Mouse (Mus musculus): ENCODE results near the gene Hmgn2. TPM values are rescaled to one million over a fixed set of nuclear protein-coding genes. Genes with fewer than 3 reads are reported as not detected.
A peak's percentile ranks its signal among the peaks of the same experiment; 100 is the strongest.

The Hmgn2 gene
- polyA plus RNA-seq, 1 experiment from 2014 or later, result 2,101 TPM

DNA sequence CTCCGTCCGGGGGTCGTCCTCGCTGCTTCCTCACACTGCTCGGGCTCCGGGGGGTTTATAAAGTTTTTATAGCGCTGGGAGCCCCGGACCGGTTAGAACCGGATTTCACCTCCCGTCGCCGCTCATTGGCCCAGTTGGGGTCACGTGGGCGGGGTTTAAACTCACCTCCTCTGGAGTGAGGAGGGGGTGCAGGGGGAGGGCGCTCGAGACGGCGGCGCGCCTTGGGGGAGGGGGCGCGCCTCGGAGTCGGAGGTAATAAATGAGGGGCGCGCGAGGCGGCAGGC lies 642 bp downstream of the Hmgn2 start:
- Histone ChIP-seq H3K4me1 (ENCODE audit: control insufficient read depth, insufficient read depth, low read length) (peaks cover 16% of the 10 kb centered on the region), H3K9me3 (replicated peaks; ENCODE audit: control insufficient read depth, low read length) (no peaks in the 10 kb centered on the region), H3K4me2 (peak overlapping the region; percentile 96), H3K9ac (ENCODE audit: low read depth, low read length) (peak overlapping the region; percentile 98), H3K36me3 (ENCODE audit: control insufficient read depth, insufficient read depth, low read length) (peaks cover 15% of the 10 kb centered on the region), H3K27me3 (ENCODE audit: control insufficient read depth, insufficient read depth, low read length) (no peaks in the 10 kb centered on the region), H3K4me3 (ENCODE audit: low read depth, low read length) (peak overlapping the region; percentile 83), H3K27ac (ENCODE audit: low read depth, low read length) (peak overlapping the region; percentile 100)
- peak; percentile 81 for ATAC-seq (replicated peaks; ENCODE audit: insufficient number of reproducible peaks, low FRiP score, low TSS enrichment)
- under 1% methylated on average over 24 of the region's 29 CpGs for WGBS (ENCODE audit: insufficient replicate concordance)

DNA sequence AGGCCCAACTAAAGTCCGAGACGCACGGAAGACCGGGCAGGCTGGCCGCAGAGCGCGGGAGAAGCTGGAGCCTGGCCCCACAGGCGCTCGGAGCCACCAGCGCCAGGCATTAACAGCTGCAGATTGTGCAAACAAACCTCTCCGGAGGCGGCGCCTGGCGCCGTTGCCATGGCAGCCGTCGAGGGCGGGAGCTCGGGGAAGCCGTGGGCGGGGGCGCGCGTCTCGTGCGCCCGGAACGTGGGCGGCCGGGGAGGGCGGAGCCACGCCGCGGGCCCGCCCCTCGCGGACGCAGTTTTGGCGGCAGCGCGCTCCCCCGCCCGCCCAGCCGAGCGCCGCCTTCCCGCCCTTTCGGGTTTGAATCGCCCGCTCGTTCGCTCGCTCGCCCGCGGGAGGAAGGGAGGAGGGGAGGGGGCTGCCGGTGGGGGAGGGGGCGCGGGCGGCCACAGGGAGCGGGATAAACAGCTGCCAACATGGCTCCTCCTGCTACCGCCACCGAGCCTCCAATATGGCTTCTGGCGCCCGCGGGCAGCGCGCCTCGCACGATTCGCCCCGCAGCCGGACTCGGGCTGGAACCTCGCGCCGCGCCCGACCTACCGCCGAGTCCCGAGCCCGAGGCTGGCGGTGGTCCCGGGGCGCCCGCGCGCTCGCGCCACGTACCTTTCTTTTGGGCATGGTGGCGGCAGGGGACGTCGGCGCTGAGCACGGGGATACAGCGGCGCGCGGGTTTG lies 1.1 kb downstream of the Hmgn2 start:
- Histone ChIP-seq H3K4me1 (ENCODE audit: control insufficient read depth, insufficient read depth, low read length) (peaks cover 16% of the 10 kb centered on the region), H3K4me3 (ENCODE audit: low read depth, low read length) (peak overlapping the region; percentile 83), H3K9me3 (replicated peaks; ENCODE audit: control insufficient read depth, low read length) (no peaks in the 10 kb centered on the region), H3K36me3 (ENCODE audit: control insufficient read depth, insufficient read depth, low read length) (peaks cover 15% of the 10 kb centered on the region), H3K27ac (ENCODE audit: low read depth, low read length) (peak overlapping the region; percentile 100), H3K9ac (ENCODE audit: low read depth, low read length) (peak overlapping the region; percentile 98), H3K4me2 (peak overlapping the region; percentile 96), H3K27me3 (ENCODE audit: control insufficient read depth, insufficient read depth, low read length) (no peaks in the 10 kb centered on the region)
- ATAC-seq (replicated peaks; ENCODE audit: insufficient number of reproducible peaks, low FRiP score, low TSS enrichment), result peak; percentile 82
- WGBS (ENCODE audit: insufficient replicate concordance), result under 1% methylated on average over 85 of the region's 101 CpGs

DNA sequence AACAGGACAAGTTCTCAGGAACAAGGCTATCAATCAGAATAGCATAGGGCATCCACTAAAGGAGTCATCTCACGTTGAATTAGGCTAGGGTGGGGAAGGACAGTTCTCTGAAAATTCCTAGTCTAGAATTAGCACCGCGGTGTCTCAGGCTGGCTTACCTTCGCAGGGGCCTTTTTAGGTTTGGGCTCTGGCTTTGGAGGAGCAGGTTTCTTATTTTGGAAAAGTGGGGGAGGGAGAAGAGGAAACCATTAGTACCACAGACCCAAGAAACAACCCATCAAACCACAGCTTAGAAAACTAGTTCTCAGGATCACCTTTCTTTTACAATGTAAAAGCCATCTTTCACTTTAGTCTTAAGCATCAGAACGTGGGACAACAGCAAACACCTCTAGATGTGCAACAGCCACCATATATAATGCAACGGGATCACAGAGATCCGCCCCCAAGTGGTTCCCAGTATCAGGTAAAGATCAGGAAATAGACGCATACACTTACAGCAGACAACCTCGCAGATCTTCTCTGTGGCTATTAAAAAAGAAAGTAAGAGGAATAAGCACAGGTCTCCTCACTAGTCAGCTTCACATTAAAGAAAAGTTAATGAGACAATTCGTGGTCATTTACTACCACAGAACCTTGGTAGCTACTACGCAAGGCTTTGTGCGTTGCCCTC lies 2.0 kb downstream of the Hmgn2 start:
- no peaks in the 10 kb centered on the region for H3K9me3 ChIP-seq (replicated peaks; ENCODE audit: control insufficient read depth, low read length)
- ATAC-seq (replicated peaks; ENCODE audit: insufficient number of reproducible peaks, low FRiP score, low TSS enrichment), result no peak
- peak overlapping the region; percentile 98 for H3K9ac ChIP-seq (ENCODE audit: low read depth, low read length)
- peaks cover 15% of the 10 kb centered on the region for H3K36me3 ChIP-seq (ENCODE audit: control insufficient read depth, insufficient read depth, low read length)
- H3K4me3 ChIP-seq (ENCODE audit: low read depth, low read length), result peak overlapping the region; percentile 83
- peak overlapping the region; percentile 96 for H3K4me2 ChIP-seq
- 38% methylated on average over 12 of the region's 12 CpGs for WGBS (ENCODE audit: insufficient replicate concordance)
- peak overlapping the region; percentile 100 for H3K27ac ChIP-seq (ENCODE audit: low read depth, low read length)
- H3K27me3 ChIP-seq (ENCODE audit: control insufficient read depth, insufficient read depth, low read length), result no peaks in the 10 kb centered on the region
- H3K4me1 ChIP-seq (ENCODE audit: control insufficient read depth, insufficient read depth, low read length), result peaks cover 16% of the 10 kb centered on the region

DNA sequence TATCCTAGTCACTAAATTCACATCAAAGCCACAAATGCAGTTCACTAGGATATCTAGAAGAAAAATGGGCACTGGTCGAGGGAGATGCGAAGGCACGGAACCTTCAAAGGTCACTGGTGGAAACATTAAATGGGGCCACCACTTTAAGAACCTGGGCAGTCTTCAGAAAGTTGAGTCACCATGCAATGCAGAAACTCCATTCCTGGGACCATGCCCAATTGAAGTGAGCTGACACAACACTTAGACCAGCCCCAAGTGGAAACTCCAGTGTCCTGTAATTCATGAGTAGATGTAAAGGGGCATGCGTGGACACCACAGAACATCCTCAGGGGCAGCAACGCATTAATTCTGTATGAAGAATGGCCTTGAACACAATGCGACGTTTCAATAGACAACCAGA lies 5.9 kb downstream of the Hmgn2 start:
- Histone ChIP-seq H3K27ac (ENCODE audit: low read depth, low read length) (no peak overlapping the region), H3K36me3 (ENCODE audit: control insufficient read depth, insufficient read depth, low read length) (peaks cover 15% of the 10 kb centered on the region), H3K27me3 (ENCODE audit: control insufficient read depth, insufficient read depth, low read length) (no peaks in the 10 kb centered on the region), H3K9ac (ENCODE audit: low read depth, low read length) (no peak overlapping the region), H3K4me2 (no peak overlapping the region), H3K9me3 (replicated peaks; ENCODE audit: control insufficient read depth, low read length) (no peaks in the 10 kb centered on the region), H3K4me1 (ENCODE audit: control insufficient read depth, insufficient read depth, low read length) (peaks cover 9% of the 10 kb centered on the region; the same call in 1 of the 2 replicates), H3K4me3 (ENCODE audit: low read depth, low read length) (no peak overlapping the region)
- 87% methylated on average over 7 of the region's 7 CpGs for WGBS (ENCODE audit: insufficient replicate concordance)
- ATAC-seq (replicated peaks; ENCODE audit: insufficient number of reproducible peaks, low FRiP score, low TSS enrichment), result no peak

DNA sequence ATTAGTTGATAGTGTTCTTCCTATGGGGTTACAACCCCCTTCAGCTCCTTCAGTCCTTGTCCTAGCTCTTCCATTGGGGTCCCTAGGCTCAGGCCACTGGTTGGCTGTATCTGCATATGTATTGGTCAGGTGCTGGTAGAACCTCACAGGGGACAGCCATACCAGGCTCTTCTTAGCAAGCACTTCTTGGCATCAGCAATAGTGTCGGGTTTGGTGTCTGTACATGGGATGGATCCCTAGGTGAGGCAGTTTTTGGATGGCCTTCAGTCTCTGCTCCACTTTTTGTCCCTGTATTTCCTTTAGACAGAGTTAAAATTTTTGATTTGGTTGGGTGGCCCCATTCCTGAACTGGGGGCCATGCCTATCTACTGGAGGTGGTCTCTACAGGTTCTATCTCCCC lies 9.6 kb downstream of the Hmgn2 start:
- no peak for ATAC-seq (replicated peaks; ENCODE audit: insufficient number of reproducible peaks, low FRiP score, low TSS enrichment)
- WGBS (ENCODE audit: insufficient replicate concordance), result 77% methylated on average over 1 of the region's 1 CpGs
- Histone ChIP-seq H3K27me3 (ENCODE audit: control insufficient read depth, insufficient read depth, low read length) (no peaks in the 10 kb centered on the region), H3K9me3 (replicated peaks; ENCODE audit: control insufficient read depth, low read length) (no peaks in the 10 kb centered on the region), H3K4me2 (no peak overlapping the region), H3K27ac (ENCODE audit: low read depth, low read length) (no peak overlapping the region), H3K36me3 (ENCODE audit: control insufficient read depth, insufficient read depth, low read length) (peaks cover 5% of the 10 kb centered on the region), H3K4me3 (ENCODE audit: low read depth, low read length) (no peak overlapping the region), H3K9ac (ENCODE audit: low read depth, low read length) (no peak overlapping the region), H3K4me1 (ENCODE audit: control insufficient read depth, insufficient read depth, low read length) (no peaks in the 10 kb centered on the region)

DNA sequence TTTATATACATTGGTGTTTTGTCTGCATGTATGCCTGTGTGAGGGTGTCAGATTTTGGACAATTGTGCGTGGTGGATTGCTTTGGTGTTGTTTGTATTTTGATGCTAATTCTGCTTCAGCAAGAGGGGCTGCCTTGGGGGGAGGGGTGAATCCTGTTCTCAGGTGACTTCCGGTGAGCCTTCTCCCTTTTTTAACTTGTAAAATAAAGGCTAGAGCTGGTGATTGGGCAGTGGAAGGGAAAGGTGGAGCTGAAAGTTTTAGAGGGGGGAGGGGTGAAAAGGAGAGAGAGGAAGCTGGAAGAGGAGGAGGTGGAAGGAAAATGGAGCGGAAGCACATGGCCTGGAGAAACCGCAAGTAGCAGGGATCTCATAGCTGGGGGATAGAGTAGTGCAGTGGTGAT lies 12.1 kb downstream of the Hmgn2 start:
- 77% methylated on average over 4 of the region's 4 CpGs for WGBS (ENCODE audit: insufficient replicate concordance)
- H3K4me2 ChIP-seq, result no peak overlapping the region
- no peaks in the 10 kb centered on the region for H3K27me3 ChIP-seq (ENCODE audit: control insufficient read depth, insufficient read depth, low read length)

DNA sequence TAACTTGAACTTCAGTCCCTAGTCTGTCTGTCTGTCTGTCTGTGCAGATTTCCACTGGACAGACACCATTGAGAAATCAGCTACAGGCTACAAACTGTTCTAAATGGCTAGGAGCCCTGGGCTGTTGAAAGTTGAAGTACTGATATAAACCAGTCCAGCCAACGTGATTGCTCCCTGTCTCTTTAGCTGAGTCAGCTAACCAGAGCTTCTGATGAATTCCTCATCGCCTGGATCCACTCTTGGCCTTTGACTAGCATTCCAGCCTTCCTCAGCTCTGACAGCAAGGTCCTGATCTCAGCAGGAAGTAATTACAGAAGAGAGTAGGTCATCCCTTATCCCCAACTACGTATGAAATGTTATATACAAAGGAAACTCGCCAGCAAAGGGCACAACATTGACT lies 21.7 kb downstream of the Hmgn2 start:
- H3K9ac ChIP-seq (ENCODE audit: low read depth, low read length), result no peak overlapping the region

More for the DNA sequence above, 12.1 kb downstream of the Hmgn2 start:
- Histone ChIP-seq H3K27ac (ENCODE audit: low read depth, low read length) (no peak overlapping the region), H3K36me3 (ENCODE audit: control insufficient read depth, insufficient read depth, low read length) (no peaks in the 10 kb centered on the region), H3K9ac (ENCODE audit: low read depth, low read length) (no peak overlapping the region), H3K4me1 (ENCODE audit: control insufficient read depth, insufficient read depth, low read length) (no peaks in the 10 kb centered on the region), H3K9me3 (replicated peaks; ENCODE audit: control insufficient read depth, low read length) (no peaks in the 10 kb centered on the region), H3K4me3 (ENCODE audit: low read depth, low read length) (no peak overlapping the region)
- no peak for ATAC-seq (replicated peaks; ENCODE audit: insufficient number of reproducible peaks, low FRiP score, low TSS enrichment)

DNA sequence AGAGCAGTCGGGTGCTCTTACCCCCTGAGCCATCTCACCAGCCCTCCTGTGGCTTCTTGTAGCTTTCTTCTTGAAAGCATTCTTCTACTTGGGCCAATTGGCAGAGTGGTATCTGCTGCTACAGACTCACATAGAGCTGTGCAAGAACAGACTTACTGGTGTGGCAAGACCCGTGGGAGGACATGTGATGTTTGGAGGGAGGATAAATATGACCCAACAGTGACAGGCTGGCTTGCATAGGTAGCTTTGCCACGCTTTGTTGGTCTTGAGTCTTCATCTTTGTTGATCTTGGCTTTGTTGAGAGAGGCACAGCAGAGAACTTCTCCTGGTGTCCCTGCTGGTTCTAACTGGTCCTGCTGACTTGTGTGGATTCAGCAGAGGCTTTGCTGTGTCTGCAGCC lies 24.7 kb downstream of the Hmgn2 start:
- no peak overlapping the region for H3K9ac ChIP-seq (ENCODE audit: low read depth, low read length)
- H3K27ac ChIP-seq (ENCODE audit: low read depth, low read length), result no peak overlapping the region
- no peak overlapping the region for H3K4me3 ChIP-seq (ENCODE audit: low read depth, low read length)
- H3K9me3 ChIP-seq (replicated peaks; ENCODE audit: control insufficient read depth, low read length), result no peaks in the 10 kb centered on the region; the same call in 1 of the 2 replicates
- no peaks in the 10 kb centered on the region for H3K27me3 ChIP-seq (ENCODE audit: control insufficient read depth, insufficient read depth, low read length)
- no peak overlapping the region for H3K4me2 ChIP-seq
- peaks cover 13% of the 10 kb centered on the region for H3K4me1 ChIP-seq (ENCODE audit: control insufficient read depth, insufficient read depth, low read length)
- ATAC-seq (replicated peaks; ENCODE audit: insufficient number of reproducible peaks, low FRiP score, low TSS enrichment), result no peak
- WGBS (ENCODE audit: insufficient replicate concordance), result 66% methylated on average over 3 of the region's 3 CpGs
- no peaks in the 10 kb centered on the region for H3K36me3 ChIP-seq (ENCODE audit: control insufficient read depth, insufficient read depth, low read length)

More for the DNA sequence above, 21.7 kb downstream of the Hmgn2 start:
- Histone ChIP-seq H3K4me3 (ENCODE audit: low read depth, low read length) (no peak overlapping the region), H3K36me3 (ENCODE audit: control insufficient read depth, insufficient read depth, low read length) (no peaks in the 10 kb centered on the region), H3K27ac (ENCODE audit: low read depth, low read length) (no peak overlapping the region), H3K9me3 (replicated peaks; ENCODE audit: control insufficient read depth, low read length) (no peaks in the 10 kb centered on the region; the same call in 1 of the 2 replicates), H3K4me2 (no peak overlapping the region), H3K4me1 (ENCODE audit: control insufficient read depth, insufficient read depth, low read length) (peaks cover 4% of the 10 kb centered on the region), H3K27me3 (ENCODE audit: control insufficient read depth, insufficient read depth, low read length) (no peaks in the 10 kb centered on the region)
- ATAC-seq (replicated peaks; ENCODE audit: insufficient number of reproducible peaks, low FRiP score, low TSS enrichment), result no peak
- WGBS (ENCODE audit: insufficient replicate concordance), result 40% methylated on average over 4 of the region's 4 CpGs

DNA sequence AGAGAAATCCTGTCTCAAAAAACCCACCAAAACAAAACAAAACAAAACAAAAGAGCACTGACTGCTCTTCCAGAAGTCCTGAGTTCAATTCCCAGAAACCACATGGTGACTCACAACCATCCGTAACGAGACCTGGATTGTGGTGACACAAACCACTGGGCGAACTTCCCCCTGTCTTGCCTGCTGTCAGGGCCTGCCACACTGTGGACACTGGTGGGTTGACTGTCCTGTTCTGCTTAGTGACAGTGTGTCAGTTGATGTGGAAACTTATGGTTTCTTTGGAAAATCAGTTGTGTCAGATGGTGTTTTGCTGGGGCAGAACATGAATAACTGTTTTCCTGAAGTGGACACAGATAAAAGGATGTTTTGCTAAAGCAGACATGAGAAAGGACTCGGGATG lies 25.8 kb downstream of the Hmgn2 start:
- no peak for ATAC-seq (replicated peaks; ENCODE audit: insufficient number of reproducible peaks, low FRiP score, low TSS enrichment)
- WGBS (ENCODE audit: insufficient replicate concordance), result 88% methylated on average over 4 of the region's 4 CpGs
- H3K9me3 ChIP-seq (replicated peaks; ENCODE audit: control insufficient read depth, low read length), result no peaks in the 10 kb centered on the region; the same call in 1 of the 2 replicates

More for the DNA sequence above, 25.8 kb downstream of the Hmgn2 start:
- Histone ChIP-seq H3K4me2 (no peak overlapping the region), H3K4me1 (ENCODE audit: control insufficient read depth, insufficient read depth, low read length) (peaks cover 16% of the 10 kb centered on the region), H3K27ac (ENCODE audit: low read depth, low read length) (no peak overlapping the region), H3K27me3 (ENCODE audit: control insufficient read depth, insufficient read depth, low read length) (no peaks in the 10 kb centered on the region), H3K9ac (ENCODE audit: low read depth, low read length) (no peak overlapping the region), H3K4me3 (ENCODE audit: low read depth, low read length) (no peak overlapping the region), H3K36me3 (ENCODE audit: control insufficient read depth, insufficient read depth, low read length) (no peaks in the 10 kb centered on the region)
